Mouse (Mus musculus): Measurements from ENCODE around the gene Pafah1b3. TPM values are rescaled to one million over a fixed set of nuclear protein-coding genes. Genes with fewer than 3 reads are reported as not detected.

The Pafah1b3 gene
- polyA plus RNA-seq, 1 experiment from 2014 or later, result 125 TPM

GRCm38 (mm10) chr7:25303003-25303684, 5.4 kb upstream of the Pafah1b3 start:
- WGBS, result 56% methylated on average over 9 of the region's 9 CpGs
- Histone ChIP-seq H3K36me3 (ENCODE audit: control insufficient read depth, insufficient read depth, low read length) (no peaks in the 10 kb centered on the region), H3K27ac (replicated peaks) (no peak overlapping the region), H3K9ac (ENCODE audit: low read length) (no peak overlapping the region), H3K4me1 (replicated peaks; ENCODE audit: control insufficient read depth, insufficient read depth) (peaks cover 5% of the 10 kb centered on the region; the same call in 1 of the 2 replicates), H3K27me3 (ENCODE audit: control insufficient read depth, insufficient read depth, low read length) (no peaks in the 10 kb centered on the region), H3K9me3 (ENCODE audit: control insufficient read depth, low read length) (no peaks in the 10 kb centered on the region), H3K4me2 (replicated peaks; ENCODE audit: low read depth) (no peak overlapping the region), H3K4me3 (ENCODE audit: low read depth, low read length) (no peak overlapping the region)
- DNase-seq (ENCODE audit: low spot score) (no peak), ATAC-seq (ENCODE audit: low FRiP score, low TSS enrichment) (no peak)
- TF ChIP-seq CTCF (IDR thresholded peaks at IDR 0.05; ENCODE audit: low read depth) (no peak), EP300 (optimal IDR thresholded peaks at IDR 0.05) (no peak)

DNA sequence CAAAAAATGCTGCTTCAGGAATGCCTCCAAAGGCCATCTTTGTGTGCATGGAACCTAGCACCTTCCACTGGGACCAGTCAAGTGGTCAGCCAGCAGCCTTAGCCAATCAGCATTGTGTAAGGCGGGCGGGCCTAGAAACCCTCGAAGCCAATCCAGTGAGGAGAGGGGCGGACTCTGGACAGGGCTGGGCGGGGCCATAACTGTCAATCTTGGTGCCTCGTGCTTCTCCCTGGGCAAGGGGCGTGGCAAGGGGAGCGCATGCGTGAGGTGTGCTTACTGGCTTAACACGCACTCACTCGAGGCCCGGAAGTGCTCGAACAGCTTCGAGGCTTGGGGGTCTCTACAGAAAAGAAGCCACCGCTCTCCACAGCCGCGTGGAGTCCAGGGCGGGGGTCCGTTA, 3.3 kb upstream of the Pafah1b3 start, which contains the start of gene Prr19:
TSS of gene Prr19 (plus strand) at position 349 of the 400 bp plus-strand sequence.
- TF ChIP-seq EP300 (optimal IDR thresholded peaks at IDR 0.05), result no peak
- no peak for TF ChIP-seq CTCF (IDR thresholded peaks at IDR 0.05; ENCODE audit: low read depth)
- Histone ChIP-seq H3K27me3 (ENCODE audit: control insufficient read depth, insufficient read depth, low read length) (no peaks in the 10 kb centered on the region), H3K4me3 (ENCODE audit: low read depth, low read length) (no peak within 1 kb of the TSS), H3K9me3 (ENCODE audit: control insufficient read depth, low read length) (no peaks in the 10 kb centered on the region), H3K9ac (ENCODE audit: low read length) (no peak within 1 kb of the TSS), H3K27ac (replicated peaks) (no peak within 1 kb of the TSS), H3K4me2 (replicated peaks; ENCODE audit: low read depth) (no peak within 1 kb of the TSS), H3K36me3 (ENCODE audit: control insufficient read depth, insufficient read depth, low read length) (no peaks in the 10 kb centered on the region), H3K4me1 (replicated peaks; ENCODE audit: control insufficient read depth, insufficient read depth) (peaks cover 3% of the 10 kb centered on the region; the same call in 1 of the 2 replicates)
- ATAC-seq (ENCODE audit: low FRiP score, low TSS enrichment), result no peak
- 57% methylated on average over 18 of the region's 19 CpGs for WGBS
- DNase-seq (ENCODE audit: low spot score), result peak; percentile 58

DNA sequence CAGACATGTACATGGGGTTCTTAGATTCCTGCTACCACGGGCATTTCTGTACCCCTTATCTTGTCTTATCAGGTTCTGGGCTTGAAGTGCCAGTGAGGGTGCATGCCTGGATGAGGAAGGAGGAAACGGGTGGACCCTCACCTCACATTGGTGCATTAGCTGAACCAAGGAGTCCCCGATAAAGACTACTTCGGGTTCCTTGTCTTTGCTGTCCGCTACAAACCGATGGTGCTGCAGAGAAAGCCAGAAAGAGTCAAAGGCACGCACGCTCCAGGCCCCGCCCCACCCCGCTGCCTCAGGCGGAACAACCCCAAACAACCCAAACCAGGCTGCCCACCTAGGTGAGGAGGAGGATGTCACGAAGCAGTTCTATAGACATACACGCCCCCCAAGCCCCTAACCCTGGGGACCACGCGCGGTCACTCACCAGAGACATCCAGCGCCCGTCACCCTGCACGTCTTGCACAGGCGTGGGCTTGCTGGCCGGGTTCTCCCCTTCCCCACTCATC, 787 bp downstream of the Pafah1b3 start:
- no peak for TF ChIP-seq CTCF (IDR thresholded peaks at IDR 0.05; ENCODE audit: low read depth)
- no peak for TF ChIP-seq EP300 (optimal IDR thresholded peaks at IDR 0.05)
- H3K27me3 ChIP-seq (ENCODE audit: control insufficient read depth, insufficient read depth, low read length), result no peaks in the 10 kb centered on the region
- ATAC-seq (ENCODE audit: low FRiP score, low TSS enrichment), result peak; percentile 16
- H3K4me1 ChIP-seq (replicated peaks; ENCODE audit: control insufficient read depth, insufficient read depth), result no peaks in the 10 kb centered on the region
- no peaks in the 10 kb centered on the region for H3K9me3 ChIP-seq (ENCODE audit: control insufficient read depth, low read length)
- WGBS, result under 1% methylated on average over 19 of the region's 21 CpGs
- peaks cover 17% of the 10 kb centered on the region for H3K36me3 ChIP-seq (ENCODE audit: control insufficient read depth, insufficient read depth, low read length)
- H3K4me2 ChIP-seq (replicated peaks; ENCODE audit: low read depth), result peak overlapping the region; percentile 98
- peak overlapping the region; percentile 81 for H3K9ac ChIP-seq (ENCODE audit: low read length)
- H3K27ac ChIP-seq (replicated peaks), result peak overlapping the region; percentile 95
- DNase-seq (ENCODE audit: low spot score), result peak; percentile 58
- H3K4me3 ChIP-seq (ENCODE audit: low read depth, low read length), result peak overlapping the region; percentile 84

GRCm38 (mm10) chr7:25294960-25295722, 2.6 kb downstream of the Pafah1b3 start:
- Histone ChIP-seq H3K27me3 (ENCODE audit: control insufficient read depth, insufficient read depth, low read length) (no peaks in the 10 kb centered on the region), H3K9ac (ENCODE audit: low read length) (no peak overlapping the region), H3K9me3 (ENCODE audit: control insufficient read depth, low read length) (no peaks in the 10 kb centered on the region), H3K36me3 (ENCODE audit: control insufficient read depth, insufficient read depth, low read length) (peaks cover 28% of the 10 kb centered on the region), H3K27ac (replicated peaks) (no peak overlapping the region), H3K4me1 (replicated peaks; ENCODE audit: control insufficient read depth, insufficient read depth) (no peaks in the 10 kb centered on the region), H3K4me2 (replicated peaks; ENCODE audit: low read depth) (no peak overlapping the region), H3K4me3 (ENCODE audit: low read depth, low read length) (no peak overlapping the region)
- no peak for TF ChIP-seq CTCF (IDR thresholded peaks at IDR 0.05; ENCODE audit: low read depth)
- no peak for TF ChIP-seq EP300 (optimal IDR thresholded peaks at IDR 0.05)
- WGBS, result 84% methylated on average over 12 of the region's 12 CpGs
- DNase-seq (ENCODE audit: low spot score) (no peak), ATAC-seq (ENCODE audit: low FRiP score, low TSS enrichment) (no peak)

- Histone ChIP-seq H3K36me3 (ENCODE audit: control insufficient read depth, insufficient read depth, low read length) (peaks cover 31% of the 10 kb centered on the region), H3K27me3 (ENCODE audit: control insufficient read depth, insufficient read depth, low read length) (no peaks in the 10 kb centered on the region), H3K4me1 (replicated peaks; ENCODE audit: control insufficient read depth, insufficient read depth) (no peaks in the 10 kb centered on the region), H3K27ac (replicated peaks) (no peak overlapping the region), H3K9ac (ENCODE audit: low read length) (no peak overlapping the region), H3K4me3 (ENCODE audit: low read depth, low read length) (no peak overlapping the region), H3K9me3 (ENCODE audit: control insufficient read depth, low read length) (no peaks in the 10 kb centered on the region), H3K4me2 (replicated peaks; ENCODE audit: low read depth) (no peak overlapping the region)
- DNase-seq (ENCODE audit: low spot score) (no peak), ATAC-seq (ENCODE audit: low FRiP score, low TSS enrichment) (no peak)
- TF ChIP-seq CTCF (IDR thresholded peaks at IDR 0.05; ENCODE audit: low read depth) (no peak), EP300 (optimal IDR thresholded peaks at IDR 0.05) (no peak)
- WGBS, result 93% methylated on average over 4 of the region's 4 CpGs
Measured at GRCm38 (mm10) chr7:25294495-25294894, 3.3 kb downstream of the Pafah1b3 start.

All from stomach, postnatal 0 days (tissue).